Mouse (Mus musculus) brain, embryonic 14.5 days (tissue): ENCODE measurements at regions not wholly inside any gene's neighbourhood (a gene's known extent, or its start where the extent isn't known, plus 50 kb on each side); places are given as distances from the start of the nearest gene placed in this dataset.

Experiments used
- DNase-seq: peaks from one replicate; pipeline ENCODE4 v3.0.0-alpha.2; 2011; ENCODE audit warnings: low read depth
- CTCF ChIP-seq: fragments of 200-500 bp; IDR thresholded peaks from 2 replicates; pipeline ENCODE4 v1.5.1; 2012; ENCODE audit warnings: inconsistent platforms, mild to moderate bottlenecking, moderate library complexity, borderline replicate concordance; ENCODE audit not compliant: insufficient read depth, insufficient read length; ENCODE audit errors: extremely low read depth
- POLR2A ChIP-seq: fragments of 200-500 bp; IDR thresholded peaks from 2 replicates; pipeline ENCODE4 v1.6.1; 2012; ENCODE audit warnings: mild to moderate bottlenecking, inconsistent platforms, borderline replicate concordance; ENCODE audit not compliant: poor library complexity, insufficient read depth, insufficient read length, severe bottlenecking; ENCODE audit errors: extremely low read depth

- peak; percentile 32 for DNase-seq
Observed at GRCm38 (mm10) chr17:9328886-9329455, 92.9 kb upstream of the Gm17728 start.

GRCm38 (mm10) chr17:9357572-9358159 is 64.2 kb upstream of the Gm17728 start:
- DNase-seq: peak; percentile 55
- no peak for TF ChIP-seq POLR2A
- no peak for TF ChIP-seq CTCF

More at GRCm38 (mm10) chr17:9328886-9329455, 92.9 kb upstream of the Gm17728 start:
- no peak for TF ChIP-seq CTCF
- no peak for TF ChIP-seq POLR2A
